Mouse (Mus musculus): ENCODE measurements around the gene Arhgef5.

DNA sequence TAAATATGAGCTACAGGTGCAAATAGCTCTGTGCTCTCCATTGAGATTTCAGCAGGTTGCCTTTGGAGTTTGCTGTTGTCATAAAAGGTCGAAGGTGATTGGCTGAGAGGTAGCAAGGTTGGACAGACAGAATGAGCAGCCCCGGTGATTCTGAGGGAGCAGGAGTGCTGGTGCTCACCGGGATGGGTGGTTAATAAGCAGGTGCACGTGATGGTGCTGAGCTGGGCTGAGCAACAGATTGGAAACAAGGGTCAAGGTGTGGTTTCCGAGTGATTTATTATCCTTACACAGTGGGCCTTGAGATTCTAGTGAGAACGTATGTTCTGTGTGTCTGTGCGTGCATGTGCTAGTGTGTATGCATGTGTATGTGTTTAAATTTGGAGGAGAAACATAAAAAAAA is 27.8 kb downstream of the Arhgef5 start:
- TF ChIP-seq CTCF (conservative IDR thresholded peaks at IDR 0.05; ENCODE audit: low read length), result no peak
- no peak for TF ChIP-seq POU5F1 (IDR thresholded peaks at IDR 0.05; ENCODE audit: borderline replicate concordance, low read length)
